Mouse (Mus musculus) kidney, embryonic 14.5 days (tissue): Measurements from ENCODE around the gene Copg2. TPM values are rescaled to one million over a fixed set of nuclear protein-coding genes. Genes with fewer than 3 reads are reported as not detected.

Experiments
- ATAC-seq: fragments of 200-750 bp; cut with Nextera tagmentation; 2 replicates; pipeline ENCODE4 v1.8.0; 2017; ENCODE audit warnings: moderate number of reproducible peaks, mild to moderate bottlenecking, moderate TSS enrichment, moderate library complexity; ENCODE audit not compliant: low FRiP score, low TSS enrichment
- H3K27ac ChIP-seq: fragments of 300-500 bp; sonication (generic); 2 replicates; pipeline ENCODE4 v1.5.1; 2014; ENCODE audit warnings: low read depth, mild to moderate bottlenecking, low read length, moderate library complexity, mixed read lengths
- H3K27me3 ChIP-seq: fragments of 300-500 bp; sonication (generic); 2 replicates; pipeline ENCODE4 v1.6.1; 2014; ENCODE audit warnings: mild to moderate bottlenecking, low read length; ENCODE audit not compliant: control insufficient read depth, insufficient read depth
- H3K36me3 ChIP-seq: fragments of 300-500 bp; sonication (generic); 2 replicates; pipeline ENCODE4 v1.6.1; 2014; ENCODE audit warnings: low read length, mixed read lengths; ENCODE audit not compliant: control insufficient read depth, insufficient read depth
- H3K4me1 ChIP-seq: fragments of 300-500 bp; sonication (generic); 2 replicates; pipeline ENCODE4 v1.6.1; 2014; ENCODE audit warnings: low read length, mixed read lengths; ENCODE audit not compliant: control insufficient read depth, insufficient read depth
- H3K4me2 ChIP-seq: fragments of 300-500 bp; sonication (generic); replicated peaks from 2 replicates; pipeline ENCODE4 v1.6.1; 2014; ENCODE audit warnings: low read depth, mild to moderate bottlenecking, low read length
- H3K4me3 ChIP-seq: fragments of 300-500 bp; sonication (generic); 2 replicates; pipeline ENCODE4 v1.5.1; 2014; ENCODE audit warnings: mild to moderate bottlenecking, low read length
- H3K9ac ChIP-seq: fragments of 300-500 bp; sonication (generic); 2 replicates; pipeline ENCODE4 v1.6.1; 2014; ENCODE audit warnings: low read depth, mild to moderate bottlenecking, low read length, moderate library complexity
- H3K9me3 ChIP-seq: fragments of 300-500 bp; sonication (generic); 2 replicates; pipeline ENCODE4 v1.6.1; 2016; ENCODE audit warnings: low read length; ENCODE audit not compliant: control insufficient read depth
- WGBS: fragments of 180-500 bp; shearing (Covaris S2); extraction: QIAGEN DNeasy Blood & Tissue Kit; methylation state at CpG from one replicate; pipeline ENCODE4 v1.1.7; 2014; 5-methylcytosine and 5-hydroxymethylcytosine counted together
- polyA plus RNA-seq: library from polyadenylated mRNA; unstranded; fragments of >200 nt; fragmentation: Nextera tagmentation; extraction: Ambion mirVana; gene quantifications from 2 replicates; pipeline ENCODE4 v1.2.1, GENCODE M21; 2014

The Copg2 gene
- polyA plus RNA-seq, 1 experiment from 2014 or later: 30.1 TPM

DNA sequence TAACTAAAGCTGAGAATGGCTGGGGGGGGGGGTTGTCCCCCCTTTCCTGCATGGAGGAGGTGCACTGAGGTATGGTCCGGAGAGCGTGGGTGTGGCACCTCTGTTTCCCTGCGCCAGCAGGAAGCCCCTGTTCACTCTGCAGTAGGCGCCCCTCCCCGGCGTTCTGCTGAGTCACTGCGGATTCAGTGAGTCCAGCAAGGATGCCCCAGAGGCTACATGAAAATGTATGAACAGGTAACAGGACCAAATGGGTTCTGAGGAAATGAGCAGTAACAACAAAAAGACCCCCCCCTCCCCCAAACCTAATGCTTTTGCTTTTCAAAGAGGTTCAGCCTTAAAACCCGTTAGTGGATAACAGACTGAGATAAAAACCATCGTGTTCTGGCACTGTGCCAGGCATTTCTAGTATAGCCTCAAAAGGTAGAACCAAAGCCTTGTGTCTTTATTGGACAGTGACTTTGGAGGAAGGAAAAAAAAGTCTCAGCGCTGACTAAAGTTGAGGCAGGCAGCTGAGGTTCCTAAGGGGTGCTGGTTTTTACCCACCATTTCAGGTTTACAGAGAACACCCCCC lies 157.3 kb downstream of the Copg2 start:
- no peak for ATAC-seq
- peak overlapping the region; percentile 57 for H3K4me3 ChIP-seq
- H3K27ac ChIP-seq: peak overlapping the region; percentile 87; the same call in 1 of the 2 replicates
- peaks cover 47% of the 10 kb centered on the region for H3K9me3 ChIP-seq
- H3K27me3 ChIP-seq: no peaks in the 10 kb centered on the region
- peak overlapping the region; percentile 79 for H3K9ac ChIP-seq
- H3K4me2 ChIP-seq: peak overlapping the region; percentile 54
- H3K4me1 ChIP-seq: 0 out of 2 replicates have a peak, but pooled peaks cover 6% of the 10 kb centered on the region
- WGBS: 45% methylated on average over 10 of the region's 10 CpGs
- H3K36me3 ChIP-seq: peaks cover 24% of the 10 kb centered on the region

DNA sequence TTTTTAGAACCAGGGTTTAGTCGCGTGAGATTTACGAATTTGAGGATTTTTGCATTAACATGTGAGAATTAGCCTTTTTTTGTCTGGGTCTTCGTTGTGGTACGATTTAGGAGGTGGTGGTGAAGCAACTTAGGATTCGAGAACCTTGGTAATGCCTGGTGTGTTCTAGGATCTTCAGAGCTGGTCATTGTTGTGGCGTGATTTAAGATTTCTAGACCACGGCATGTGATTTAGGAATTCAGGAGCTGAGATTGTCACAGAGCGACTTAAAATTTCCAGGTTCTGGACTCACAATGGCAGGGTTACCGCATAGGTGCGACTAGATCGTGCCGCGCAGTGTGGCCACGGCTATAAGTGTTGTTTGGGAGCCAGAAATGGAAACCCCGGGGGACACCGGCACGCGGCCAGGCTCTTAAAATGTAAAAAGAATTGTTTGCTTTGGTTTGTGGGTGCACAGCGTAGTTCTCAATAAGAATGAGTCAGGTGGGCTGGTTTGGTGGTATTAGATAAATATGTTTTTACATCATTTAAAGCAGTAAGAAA lies 158.1 kb downstream of the Copg2 start:
- Histone ChIP-seq H3K27ac (peak overlapping the region; percentile 87), H3K9me3 (peaks cover 48% of the 10 kb centered on the region), H3K36me3 (peaks cover 17% of the 10 kb centered on the region), H3K27me3 (no peaks in the 10 kb centered on the region), H3K4me3 (peak overlapping the region; percentile 57), H3K4me2 (peak overlapping the region; percentile 54), H3K9ac (peak overlapping the region; percentile 79), H3K4me1 (0 out of 2 replicates have a peak, but pooled peaks cover 7% of the 10 kb centered on the region)
- no peak for ATAC-seq
- WGBS: 45% methylated on average over 20 of the region's 20 CpGs

- Histone ChIP-seq H3K27ac (peak overlapping the region; percentile 87), H3K27me3 (no peaks in the 10 kb centered on the region), H3K36me3 (peaks cover 11% of the 10 kb centered on the region), H3K4me1 (0 out of 2 replicates have a peak, but pooled peaks cover 14% of the 10 kb centered on the region), H3K9ac (peak overlapping the region; percentile 79), H3K9me3 (peaks cover 55% of the 10 kb centered on the region), H3K4me2 (peak overlapping the region; percentile 54), H3K4me3 (peak overlapping the region; percentile 57)
- ATAC-seq: peak; percentile 61
- WGBS: 61% methylated on average over 66 of the region's 66 CpGs
These were observed 158.8 kb downstream of the Copg2 start for GRCm38 (mm10) chr6:30737548-30738463.

DNA sequence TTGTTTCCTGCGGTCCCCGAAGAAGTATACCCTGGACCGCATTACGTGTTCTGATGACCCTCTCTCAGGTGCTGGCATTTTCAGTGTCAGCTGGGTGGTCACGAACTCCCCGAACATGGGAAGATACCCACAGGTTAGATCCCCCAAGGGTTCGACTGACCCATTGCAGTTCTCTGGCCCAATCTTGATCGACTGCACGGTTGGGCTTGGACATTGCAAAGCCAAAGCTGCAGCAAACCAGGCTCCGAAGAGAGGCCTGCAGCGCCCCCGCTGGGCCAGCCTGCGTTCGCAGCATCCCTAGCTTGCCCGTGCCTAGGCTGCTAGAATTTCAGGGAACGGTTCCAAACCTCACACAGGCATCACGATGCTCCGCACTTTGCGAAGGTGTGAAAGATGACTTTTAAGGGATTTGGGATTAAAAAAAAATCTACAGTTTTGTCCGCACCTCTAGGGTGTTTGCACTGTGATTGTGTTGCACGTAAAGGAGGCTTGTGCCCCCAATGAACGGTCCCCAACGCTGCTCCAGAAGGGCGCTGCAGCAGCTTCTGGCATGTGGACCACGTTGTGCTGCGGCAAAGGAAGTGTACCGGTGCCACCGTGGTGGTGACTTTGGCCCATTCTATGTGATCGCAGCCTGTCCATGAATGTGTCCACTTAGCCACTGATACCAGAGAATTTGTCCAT lies 159.6 kb downstream of the Copg2 start:
- peak overlapping the region; percentile 18; the same call in 1 of the 2 replicates for H3K9ac ChIP-seq
- 0 out of 2 replicates have a peak, but pooled peaks cover 15% of the 10 kb centered on the region for H3K4me1 ChIP-seq
- 52% methylated on average over 29 of the region's 29 CpGs for WGBS
- H3K4me3 ChIP-seq: peak overlapping the region; percentile 57
- H3K36me3 ChIP-seq: peaks cover 3% of the 10 kb centered on the region; the same call in 1 of the 2 replicates
- peak overlapping the region; percentile 54 for H3K4me2 ChIP-seq
- ATAC-seq: peak; percentile 74
- peaks cover 57% of the 10 kb centered on the region for H3K9me3 ChIP-seq
- no peaks in the 10 kb centered on the region for H3K27me3 ChIP-seq
- H3K27ac ChIP-seq: peak overlapping the region; percentile 94; the same call in 1 of the 2 replicates

DNA sequence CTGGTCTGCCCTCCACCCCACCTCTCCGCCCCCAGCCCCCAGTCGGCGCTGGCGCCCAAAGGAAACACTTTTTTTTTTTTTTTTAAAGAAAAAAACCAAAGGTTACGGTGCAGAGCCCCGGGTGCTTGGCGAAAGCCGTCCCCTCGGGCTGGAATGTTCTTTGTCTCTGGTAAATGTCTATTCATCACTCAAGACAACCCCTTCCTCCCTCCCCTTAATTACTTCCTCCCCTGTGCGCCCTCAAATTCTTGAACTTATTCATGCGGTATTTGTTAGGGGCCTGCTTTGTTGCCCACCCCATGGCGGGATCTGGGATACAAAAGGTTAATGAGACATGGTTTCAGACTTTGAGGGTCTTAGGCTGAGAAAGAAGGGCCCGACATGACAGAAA lies 160.2 kb downstream of the Copg2 start:
- Histone ChIP-seq H3K4me1 (0 out of 2 replicates have a peak, but pooled peaks cover 15% of the 10 kb centered on the region), H3K4me2 (peak overlapping the region; percentile 54; the same call in 1 of the 2 replicates), H3K4me3 (0 out of 2 replicates have a peak overlapping the region, but pooled peaks have one; percentile 1), H3K27me3 (no peaks in the 10 kb centered on the region), H3K9ac (no peak overlapping the region), H3K27ac (peak overlapping the region; percentile 94; the same call in 1 of the 2 replicates), H3K9me3 (peaks cover 57% of the 10 kb centered on the region), H3K36me3 (no peaks in the 10 kb centered on the region; the same call in 1 of the 2 replicates)
- peak; percentile 37 for ATAC-seq
- 47% methylated on average over 13 of the region's 13 CpGs for WGBS

DNA sequence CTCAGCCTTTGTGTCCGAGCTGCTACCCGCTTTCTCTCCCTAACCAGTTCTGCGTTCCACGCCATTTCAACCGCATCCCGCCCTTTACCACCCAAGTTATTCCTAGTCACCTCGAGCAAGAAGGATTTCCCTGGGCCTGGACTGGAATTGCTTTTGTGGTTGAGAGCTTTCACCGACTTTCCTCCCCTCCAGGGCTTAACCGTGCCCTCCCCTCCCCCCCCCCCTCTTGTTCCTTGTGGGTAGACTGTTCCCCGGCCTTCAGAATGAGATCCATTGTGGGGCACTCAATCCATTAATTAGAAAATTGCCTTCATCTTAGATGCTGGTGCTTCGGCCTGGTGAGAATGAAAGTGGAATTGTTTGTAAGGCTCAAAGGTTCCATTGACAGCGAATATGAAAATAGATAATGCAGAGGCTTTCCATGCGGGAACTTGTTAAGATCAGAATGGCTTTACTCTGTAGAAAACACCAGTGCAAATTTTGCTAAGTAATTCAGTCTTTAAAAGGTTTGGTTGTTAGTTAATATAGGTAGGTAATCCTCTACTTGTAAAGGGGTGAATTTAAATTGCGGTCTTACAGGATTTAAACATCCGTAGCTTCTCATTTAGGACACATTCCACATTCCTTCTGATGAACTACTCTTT lies 160.7 kb downstream of the Copg2 start:
- Histone ChIP-seq H3K9ac (peak overlapping the region; percentile 38; the same call in 1 of the 2 replicates), H3K27me3 (no peaks in the 10 kb centered on the region), H3K27ac (peak overlapping the region; percentile 94), H3K9me3 (peaks cover 57% of the 10 kb centered on the region), H3K4me2 (peak overlapping the region; percentile 31), H3K4me3 (peak overlapping the region; percentile 11; the same call in 1 of the 2 replicates), H3K36me3 (no peaks in the 10 kb centered on the region; the same call in 1 of the 2 replicates), H3K4me1 (peaks cover 18% of the 10 kb centered on the region; the same call in 1 of the 2 replicates)
- 44% methylated on average over 15 of the region's 15 CpGs for WGBS
- ATAC-seq: no peak

DNA sequence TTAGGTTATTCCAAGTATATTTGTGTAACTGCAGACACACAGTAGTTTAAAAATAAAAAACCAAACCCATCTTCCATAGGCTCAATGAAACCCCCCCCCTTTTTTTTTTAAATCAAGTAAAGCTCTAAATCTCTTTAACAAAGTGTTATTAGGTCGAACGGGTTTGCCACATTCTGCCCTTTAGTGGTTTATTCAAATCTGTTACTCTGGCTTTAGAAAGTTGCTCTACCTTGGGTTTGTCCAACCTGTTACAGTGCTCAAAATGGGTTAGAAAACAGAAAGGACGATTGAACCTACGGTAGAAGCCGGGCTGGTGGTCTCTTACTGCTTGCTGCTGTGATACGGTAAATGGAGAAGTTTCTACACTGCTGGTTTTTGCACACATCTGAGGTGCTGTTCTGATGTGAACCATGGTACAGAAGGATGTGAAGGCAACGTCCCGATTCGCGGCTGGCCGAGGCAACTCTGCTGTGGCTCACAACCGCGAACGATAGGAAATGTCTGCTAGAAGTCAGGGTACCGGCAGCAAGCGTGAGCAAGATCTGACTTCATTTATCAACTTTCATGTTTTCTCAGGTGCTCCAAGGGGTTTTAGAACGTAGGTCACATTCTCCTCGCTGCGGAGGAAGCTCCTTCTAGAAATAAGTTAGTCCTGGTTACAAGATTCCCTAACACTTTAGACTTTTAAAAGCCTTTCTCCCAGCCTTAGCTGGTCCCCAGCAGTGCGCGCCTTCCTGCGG lies 161.4 kb downstream of the Copg2 start:
- Histone ChIP-seq H3K4me1 (peaks cover 23% of the 10 kb centered on the region; the same call in 1 of the 2 replicates), H3K4me3 (peak overlapping the region; percentile 11), H3K9ac (peak overlapping the region; percentile 38; the same call in 1 of the 2 replicates), H3K27ac (peak overlapping the region; percentile 94), H3K9me3 (peaks cover 54% of the 10 kb centered on the region), H3K36me3 (no peaks in the 10 kb centered on the region), H3K27me3 (no peaks in the 10 kb centered on the region), H3K4me2 (peak overlapping the region; percentile 31)
- WGBS: 54% methylated on average over 22 of the region's 22 CpGs
- no peak for ATAC-seq
